ENCODE assay signal across 28 mouse cellular contexts in genomic region chr1:92814319-92814718, GRCm38 (mm10). TPM values are rescaled to one million over a fixed set of nuclear protein-coding genes. Genes with fewer than 3 reads are reported as not detected.
DNase-seq lines count a peak whose midpoint lies in the region; ATAC-seq and TF ChIP-seq lines count a peak whose summit lies in the region.
"Had no signal": no experiment of that assay in that cellular context is flagged by ENCODE, and none has a peak within 500 bp of the region (broad histone marks: within the 10 kb centered on the region; RNA-seq: fewer than 3 reads in every experiment).

No protein-coding gene starts in this region.

- no peaks in the 10 kb centered on the region for H3K36me3 ChIP-seq in intestine, embryonic 14.5 days (ENCODE audit: control insufficient read depth, insufficient read depth, low read length)
- no peaks in the 10 kb centered on the region for H3K36me3 ChIP-seq in intestine, embryonic 16.5 days (ENCODE audit: control insufficient read depth, insufficient read depth, low read length)
- no peaks in the 10 kb centered on the region for H3K36me3 ChIP-seq in limb, embryonic 15.5 days
- H3K36me3 ChIP-seq in lung, postnatal 0 days (ENCODE audit: insufficient read depth, low read length) = no peaks in the 10 kb centered on the region
- H3K36me3 ChIP-seq: embryonic facial prominence, embryonic 12.5 days; forebrain, embryonic 15.5 days; heart, embryonic 13.5 days; liver, embryonic 15.5 days; midbrain, embryonic 15.5 days; neural tube, embryonic 13.5 days had no signal

- H3K27ac ChIP-seq in intestine, embryonic 14.5 days (ENCODE audit: low read depth) = peak overlapping the region; percentile 23; the same call in 1 of the 2 replicates
- H3K27ac ChIP-seq in intestine, embryonic 16.5 days (ENCODE audit: low read length) = no peak overlapping the region
- H3K27ac ChIP-seq in limb, embryonic 15.5 days = peak overlapping the region; percentile 84; the same call in 1 of the 2 replicates
- H3K27ac ChIP-seq in lung, postnatal 0 days (ENCODE audit: low read length) = no peak overlapping the region
- H3K27ac ChIP-seq: forebrain, embryonic 15.5 days; heart, embryonic 13.5 days; hindbrain, postnatal 0 days; liver, embryonic 15.5 days; macrophage; midbrain, embryonic 15.5 days; neural tube, embryonic 13.5 days had no signal

- H3K4me2 ChIP-seq in intestine, embryonic 14.5 days (ENCODE audit: low read length) = no peak overlapping the region
- no peak overlapping the region for H3K4me2 ChIP-seq in intestine, embryonic 16.5 days (ENCODE audit: low read depth, low read length)
- H3K4me2 ChIP-seq in limb, embryonic 15.5 days = no peak overlapping the region
- H3K4me2 ChIP-seq in lung, postnatal 0 days (replicated peaks; ENCODE audit: low read depth, low read length) = no peak overlapping the region
- H3K4me2 ChIP-seq: embryonic facial prominence, embryonic 12.5 days; forebrain, embryonic 15.5 days; heart, embryonic 13.5 days; liver, embryonic 15.5 days; midbrain, embryonic 15.5 days; neural tube, embryonic 13.5 days had no signal

- H3K4me3 ChIP-seq in intestine, embryonic 14.5 days (ENCODE audit: low read depth, low read length) = no peak overlapping the region
- H3K4me3 ChIP-seq in intestine, embryonic 16.5 days (ENCODE audit: low read length) = no peak overlapping the region
- H3K4me3 ChIP-seq in limb, embryonic 15.5 days = no peak overlapping the region
- no peak overlapping the region for H3K4me3 ChIP-seq in lung, postnatal 0 days (ENCODE audit: low read depth, low read length)
- H3K4me3 ChIP-seq: embryonic facial prominence, embryonic 12.5 days; forebrain, embryonic 15.5 days; heart, embryonic 13.5 days; liver, embryonic 15.5 days; midbrain, embryonic 15.5 days; neural tube, embryonic 13.5 days had no signal

- ATAC-seq in intestine, embryonic 14.5 days (replicated peaks; ENCODE audit: low FRiP score, low TSS enrichment, low read depth) = no peak
- ATAC-seq in intestine, embryonic 16.5 days = no peak
- ATAC-seq in limb, embryonic 15.5 days (ENCODE audit: insufficient number of reproducible peaks, low FRiP score, low TSS enrichment, low read depth) = no peak
- ATAC-seq in lung, postnatal 0 days = no peak
- ATAC-seq: CD4-positive, CD25-positive, alpha-beta regulatory T cell, adult 4 months; forebrain, embryonic 15.5 days; hindbrain, postnatal 0 days; midbrain, embryonic 15.5 days had no signal

- no peak overlapping the region for H3K9ac ChIP-seq in intestine, embryonic 14.5 days (ENCODE audit: low read length)
- no peak overlapping the region for H3K9ac ChIP-seq in intestine, embryonic 16.5 days (ENCODE audit: low read depth, low read length)
- no peak overlapping the region for H3K9ac ChIP-seq in limb, embryonic 15.5 days
- no peak overlapping the region for H3K9ac ChIP-seq in lung, postnatal 0 days (replicated peaks; ENCODE audit: low read depth)
- H3K9ac ChIP-seq: embryonic facial prominence, embryonic 12.5 days; forebrain, embryonic 15.5 days; heart, embryonic 13.5 days; liver, embryonic 15.5 days; midbrain, embryonic 15.5 days; neural tube, embryonic 13.5 days had no signal

- DNase-seq in intestine, embryonic 14.5 days (ENCODE audit: low spot score) = no peak
- peak; percentile 18 for DNase-seq in urinary bladder, postnatal 14 days (ENCODE audit: low spot score)
- DNase-seq in urinary bladder, adult 2 months (ENCODE audit: low spot score) = no peak
- no peak for DNase-seq in spleen, postnatal 4 days (ENCODE audit: low spot score in 2 of 2)
- DNase-seq in layer of hippocampus, adult 18-20 months (ENCODE audit: low spot score in 2 of 2) = no peak
- no peak for DNase-seq in lung, postnatal 0 days (ENCODE audit: low spot score)
- DNase-seq: adrenal gland, postnatal 36 days; cerebellum, postnatal 10 days; gastrocnemius, postnatal 10 days; heart, adult 11 months; heart, postnatal 14 days; kidney, adult 2 months; liver; retina, postnatal 1 day; right cerebral cortex, postnatal 25 days; spleen, adult 18-20 months; thymus, postnatal 14 days had no signal

- no peaks in the 10 kb centered on the region for H3K9me3 ChIP-seq in intestine, embryonic 14.5 days (ENCODE audit: control insufficient read depth, low read length)
- H3K9me3 ChIP-seq in intestine, embryonic 16.5 days (ENCODE audit: control insufficient read depth, low read length) = no peaks in the 10 kb centered on the region
- H3K9me3 ChIP-seq in limb, embryonic 15.5 days = no peaks in the 10 kb centered on the region
- peaks cover 3% of the 10 kb centered on the region; the same call in 1 of the 2 replicates for H3K9me3 ChIP-seq in lung, postnatal 0 days (ENCODE audit: low read length)
- H3K9me3 ChIP-seq: embryonic facial prominence, embryonic 12.5 days; forebrain, embryonic 15.5 days; liver, embryonic 15.5 days; midbrain, embryonic 15.5 days had no signal

- peaks cover 4% of the 10 kb centered on the region; the same call in 1 of the 2 replicates for H3K4me1 ChIP-seq in intestine, embryonic 14.5 days (replicated peaks; ENCODE audit: control insufficient read depth, insufficient read depth, low read length)
- no peaks in the 10 kb centered on the region for H3K4me1 ChIP-seq in intestine, embryonic 16.5 days (ENCODE audit: control insufficient read depth, insufficient read depth, low read length)
- H3K4me1 ChIP-seq in limb, embryonic 15.5 days = peaks cover 18% of the 10 kb centered on the region
- H3K4me1 ChIP-seq in lung, postnatal 0 days (ENCODE audit: insufficient read depth, low read depth, low read length) = no peaks in the 10 kb centered on the region
- H3K4me1 ChIP-seq: forebrain, embryonic 15.5 days; heart, embryonic 13.5 days; liver, embryonic 15.5 days; midbrain, embryonic 15.5 days; neural tube, embryonic 13.5 days had no signal

- WGBS in intestine, embryonic 14.5 days = 37% methylated on average over 5 of the region's 5 CpGs
- 43% methylated on average over 5 of the region's 5 CpGs for WGBS in intestine, embryonic 16.5 days
- WGBS in limb, embryonic 15.5 days = 22% methylated on average over 5 of the region's 5 CpGs
- WGBS in lung, postnatal 0 days = 65% methylated on average over 5 of the region's 5 CpGs

- no peaks in the 10 kb centered on the region for H3K27me3 ChIP-seq in intestine, embryonic 14.5 days (replicated peaks; ENCODE audit: control insufficient read depth, insufficient read depth, low read length)
- no peaks in the 10 kb centered on the region for H3K27me3 ChIP-seq in intestine, embryonic 16.5 days (replicated peaks; ENCODE audit: control insufficient read depth, insufficient read depth, low read length)
- no peaks in the 10 kb centered on the region for H3K27me3 ChIP-seq in limb, embryonic 15.5 days
- no peaks in the 10 kb centered on the region for H3K27me3 ChIP-seq in lung, postnatal 0 days (replicated peaks; ENCODE audit: insufficient read depth, low read length)
- H3K27me3 ChIP-seq: embryonic facial prominence, embryonic 12.5 days; forebrain, embryonic 15.5 days; liver, embryonic 15.5 days; midbrain, embryonic 15.5 days; neural tube, embryonic 13.5 days had no signal

- no peak for TF ChIP-seq CTCF in lung, postnatal 0 days (IDR thresholded peaks at IDR 0.05)

- TF ChIP-seq EP300 in lung, postnatal 0 days (IDR thresholded peaks at IDR 0.05) = no peak

RNA-seq across cellular contexts. Expression of gene Gpc1, which starts 17.1 kb away (rescaled TPM):
- polyA plus RNA-seq in intestine, embryonic 14.5 days (2014; fragmentation: Nextera tagmentation; extraction: Ambion mirVana) = 46.3 and 47.9 TPM in 2 replicates
- 24.9 and 25.0 TPM in 2 replicates for polyA plus RNA-seq in intestine, embryonic 16.5 days (2015; fragmentation: Nextera tagmentation; extraction: Ambion mirVana)
- polyA plus RNA-seq in urinary bladder, adult 2 months (2012; rRNA removed) = 14.0 and 18.3 TPM in 2 replicates
- polyA plus RNA-seq in limb, embryonic 15.5 days (2015; fragmentation: Nextera tagmentation; extraction: Ambion mirVana) = 73.6 and 80.7 TPM in 2 replicates
- total RNA-seq in layer of hippocampus, adult 18-20 months (2021) = 100 to 1,000 TPM; 136 to 139 TPM
- polyA plus RNA-seq in lung, postnatal 0 days (2015; fragmentation: Nextera tagmentation; extraction: Ambion mirVana) = 11.0 and 12.5 TPM in 2 replicates

Comparison
In these comparisons a context has a peak if more than half of its experiments do, and no peak if none do; other contexts are left out.
1. H3K27ac ChIP-seq: peak in intestine, embryonic 14.5 days (single experiment) and limb, embryonic 15.5 days (single experiment); none in intestine, embryonic 16.5 days (single experiment) and lung, postnatal 0 days (single experiment).